Mouse (Mus musculus) mature B cell (primary cell): ENCODE results near the gene Aqp6.

Experiments
- in situ Hi-C: fragments of 300-500 bp; cut with MboI; formaldehyde crosslinking; loops from 2 replicates; pipeline ENCODE4 v1.14.3; 2019

Aqp6 gene

GRCm38 (mm10) chr15:99648326-99648725 lies 47.1 kb downstream of the Aqp6 start:
- in situ Hi-C loops, result no loop called here

GRCm38 (mm10) chr15:99649067-99649761 lies 48.0 kb downstream of the Aqp6 start:
- in situ Hi-C loops, result no loop called here

DNA sequence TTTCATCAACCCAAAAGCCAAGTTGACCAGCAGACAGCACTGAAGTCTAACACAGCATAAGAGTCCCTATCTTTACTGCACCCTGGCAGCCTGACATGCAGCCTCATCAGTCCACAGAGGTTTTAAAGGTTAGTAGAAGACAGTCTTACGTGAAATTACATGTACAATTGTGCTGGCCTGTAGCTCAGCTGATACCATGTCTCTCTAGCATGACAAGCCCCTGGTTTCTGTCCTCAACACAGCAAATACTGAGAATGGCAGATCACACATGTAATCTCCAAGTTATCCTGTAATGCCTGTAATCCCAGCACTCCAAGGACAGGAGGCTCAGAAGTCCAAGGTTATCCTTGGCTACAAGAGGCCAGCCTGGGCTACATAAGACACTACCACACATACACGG lies 49.1 kb downstream of the Aqp6 start:
- in situ Hi-C loops, result no loop called here

- in situ Hi-C loops, result no loop called here
Measured at GRCm38 (mm10) chr15:99651163-99651872, 50.1 kb downstream of the Aqp6 start, which contains the start of gene Racgap1. TSS of gene Racgap1 (minus strand) at chr15:99651656.

GRCm38 (mm10) chr15:99651984-99652872 lies 51.0 kb downstream of the Aqp6 start:
- in situ Hi-C loops, result no loop called here

- in situ Hi-C loops, result no loop called here
Measured at GRCm38 (mm10) chr15:99653291-99653690, 52.1 kb downstream of the Aqp6 start.

GRCm38 (mm10) chr15:99653876-99654275 lies 52.7 kb downstream of the Aqp6 start:
- in situ Hi-C loops, result no loop called here
